Mouse (Mus musculus): ENCODE measurements around the gene Ubap1l. TPM values are rescaled to one million over a fixed set of nuclear protein-coding genes. Genes with fewer than 3 reads are reported as not detected.

The Ubap1l gene
- polyA plus RNA-seq, 1 experiment = 7.7 TPM

GRCm38 (mm10) chr9:65407327-65407726 is 46.5 kb downstream of the Ubap1l start:
- Histone ChIP-seq H3K27ac (ENCODE audit: insufficient read depth, low read length) (no peak overlapping the region), H3K4me1 (ENCODE audit: control insufficient read depth, insufficient read depth, low read length) (peaks cover 1% of the 10 kb centered on the region; the same call in 1 of the 2 replicates), H3K4me3 (ENCODE audit: insufficient read depth, low read length) (no peak overlapping the region)
- no peak for TF ChIP-seq CTCF (IDR thresholded peaks at IDR 0.05; ENCODE audit: extremely low read depth, insufficient read depth, low read length)
- no peak for TF ChIP-seq POLR2A (IDR thresholded peaks at IDR 0.05; ENCODE audit: extremely low read depth, insufficient read depth, low read length)

- peaks cover 1% of the 10 kb centered on the region; the same call in 1 of the 2 replicates for H3K4me1 ChIP-seq (ENCODE audit: control insufficient read depth, insufficient read depth, low read length)
- TF ChIP-seq POLR2A (IDR thresholded peaks at IDR 0.05; ENCODE audit: extremely low read depth, insufficient read depth, low read length) (no peak), CTCF (IDR thresholded peaks at IDR 0.05; ENCODE audit: extremely low read depth, insufficient read depth, low read length) (no peak)
- H3K4me3 ChIP-seq (ENCODE audit: insufficient read depth, low read length) = no peak overlapping the region
- no peak overlapping the region for H3K27ac ChIP-seq (ENCODE audit: insufficient read depth, low read length)
Measured at GRCm38 (mm10) chr9:65407861-65408260, 47.0 kb downstream of the Ubap1l start.

GRCm38 (mm10) chr9:65408871-65409295 is 48.0 kb downstream of the Ubap1l start:
- TF ChIP-seq CTCF (IDR thresholded peaks at IDR 0.05; ENCODE audit: extremely low read depth, insufficient read depth, low read length) (no peak), POLR2A (IDR thresholded peaks at IDR 0.05; ENCODE audit: extremely low read depth, insufficient read depth, low read length) (no peak)
- Histone ChIP-seq H3K4me3 (ENCODE audit: insufficient read depth, low read length) (no peak overlapping the region), H3K27ac (ENCODE audit: insufficient read depth, low read length) (no peak overlapping the region), H3K4me1 (ENCODE audit: control insufficient read depth, insufficient read depth, low read length) (peaks cover under 1% of the 10 kb centered on the region; the same call in 1 of the 2 replicates)

- no peaks in the 10 kb centered on the region for H3K4me1 ChIP-seq (ENCODE audit: control insufficient read depth, insufficient read depth, low read length)
- H3K27ac ChIP-seq (ENCODE audit: insufficient read depth, low read length) = no peak overlapping the region
- no peak for TF ChIP-seq POLR2A (IDR thresholded peaks at IDR 0.05; ENCODE audit: extremely low read depth, insufficient read depth, low read length)
- no peak for TF ChIP-seq CTCF (IDR thresholded peaks at IDR 0.05; ENCODE audit: extremely low read depth, insufficient read depth, low read length)
- no peak overlapping the region for H3K4me3 ChIP-seq (ENCODE audit: insufficient read depth, low read length)
Measured at GRCm38 (mm10) chr9:65410378-65410777, 49.5 kb downstream of the Ubap1l start.

- H3K4me1 ChIP-seq (ENCODE audit: control insufficient read depth, insufficient read depth, low read length) = no peaks in the 10 kb centered on the region
- no peak overlapping the region for H3K4me3 ChIP-seq (ENCODE audit: insufficient read depth, low read length)
- TF ChIP-seq POLR2A (IDR thresholded peaks at IDR 0.05; ENCODE audit: extremely low read depth, insufficient read depth, low read length) (no peak), CTCF (IDR thresholded peaks at IDR 0.05; ENCODE audit: extremely low read depth, insufficient read depth, low read length) (no peak)
- H3K27ac ChIP-seq (ENCODE audit: insufficient read depth, low read length) = peak overlapping the region; percentile 15; the same call in 1 of the 2 replicates
Measured at GRCm38 (mm10) chr9:65411326-65411725, 50.5 kb downstream of the Ubap1l start.

- H3K4me3 ChIP-seq (ENCODE audit: insufficient read depth, low read length) = no peak overlapping the region
- no peak overlapping the region for H3K27ac ChIP-seq (ENCODE audit: insufficient read depth, low read length)
- no peaks in the 10 kb centered on the region for H3K4me1 ChIP-seq (ENCODE audit: control insufficient read depth, insufficient read depth, low read length)
- TF ChIP-seq POLR2A (IDR thresholded peaks at IDR 0.05; ENCODE audit: extremely low read depth, insufficient read depth, low read length) (no peak), CTCF (IDR thresholded peaks at IDR 0.05; ENCODE audit: extremely low read depth, insufficient read depth, low read length) (peak; percentile 25)
Measured at GRCm38 (mm10) chr9:65417738-65418137, 56.9 kb downstream of the Ubap1l start.

- Histone ChIP-seq H3K4me3 (ENCODE audit: insufficient read depth, low read length) (no peak overlapping the region), H3K27ac (ENCODE audit: insufficient read depth, low read length) (no peak overlapping the region), H3K4me1 (ENCODE audit: control insufficient read depth, insufficient read depth, low read length) (no peaks in the 10 kb centered on the region)
- TF ChIP-seq CTCF (IDR thresholded peaks at IDR 0.05; ENCODE audit: extremely low read depth, insufficient read depth, low read length) (0 out of 2 replicates have a peak, but pooled peaks have one; percentile 2), POLR2A (IDR thresholded peaks at IDR 0.05; ENCODE audit: extremely low read depth, insufficient read depth, low read length) (no peak)
Measured at GRCm38 (mm10) chr9:65419633-65420032, 58.8 kb downstream of the Ubap1l start.

- no peaks in the 10 kb centered on the region for H3K4me1 ChIP-seq (ENCODE audit: control insufficient read depth, insufficient read depth, low read length)
- H3K4me3 ChIP-seq (ENCODE audit: insufficient read depth, low read length) = no peak within 1 kb of the TSS
- TF ChIP-seq POLR2A (IDR thresholded peaks at IDR 0.05; ENCODE audit: extremely low read depth, insufficient read depth, low read length) (no peak), CTCF (IDR thresholded peaks at IDR 0.05; ENCODE audit: extremely low read depth, insufficient read depth, low read length) (no peak)
- no peak within 1 kb of the TSS for H3K27ac ChIP-seq (ENCODE audit: insufficient read depth, low read length)
Measured at GRCm38 (mm10) chr9:65422760-65423501, 62.1 kb downstream of the Ubap1l start, which contains the start of gene Slc51b. Slc51b (minus strand) TSS chr9:65422955.

- Histone ChIP-seq H3K4me3 (ENCODE audit: insufficient read depth, low read length) (no peak overlapping the region), H3K4me1 (ENCODE audit: control insufficient read depth, insufficient read depth, low read length) (no peaks in the 10 kb centered on the region), H3K27ac (ENCODE audit: insufficient read depth, low read length) (no peak overlapping the region)
- TF ChIP-seq CTCF (IDR thresholded peaks at IDR 0.05; ENCODE audit: extremely low read depth, insufficient read depth, low read length) (no peak), POLR2A (IDR thresholded peaks at IDR 0.05; ENCODE audit: extremely low read depth, insufficient read depth, low read length) (no peak)
Measured at GRCm38 (mm10) chr9:65424393-65424792, 63.6 kb downstream of the Ubap1l start.

- no peak overlapping the region for H3K27ac ChIP-seq (ENCODE audit: insufficient read depth, low read length)
- no peaks in the 10 kb centered on the region for H3K4me1 ChIP-seq (ENCODE audit: control insufficient read depth, insufficient read depth, low read length)
- TF ChIP-seq POLR2A (IDR thresholded peaks at IDR 0.05; ENCODE audit: extremely low read depth, insufficient read depth, low read length) = no peak
- no peak for TF ChIP-seq CTCF (IDR thresholded peaks at IDR 0.05; ENCODE audit: extremely low read depth, insufficient read depth, low read length)
- no peak overlapping the region for H3K4me3 ChIP-seq (ENCODE audit: insufficient read depth, low read length)
Measured at GRCm38 (mm10) chr9:65427511-65427910, 66.7 kb downstream of the Ubap1l start.
